Mouse (Mus musculus) spleen, postnatal 14 days (tissue): Measurements from ENCODE around the gene Usp36.

Source experiments
- DNase-seq, 2 experiments: peaks; one replicate each; pipeline ENCODE4 v3.0.0; 2021 to 2022; ENCODE audit warnings: low spot score in 2 of 2

The Usp36 gene

GRCm38 (mm10) chr11:118298810-118299209 is 8.8 kb upstream of the Usp36 start:
- DNase-seq = no peak

- no peak for DNase-seq
Observed at GRCm38 (mm10) chr11:118297967-118298366, 7.9 kb upstream of the Usp36 start.

- DNase-seq = no peak
Observed at GRCm38 (mm10) chr11:118295026-118295425, 5.0 kb upstream of the Usp36 start.

- DNase-seq = no peak
Observed at GRCm38 (mm10) chr11:118292671-118293070, 2.6 kb upstream of the Usp36 start.

- DNase-seq = no peak
Observed at GRCm38 (mm10) chr11:118289562-118289961, 482 bp downstream of the Usp36 start.

GRCm38 (mm10) chr11:118289037-118289511 is 970 bp downstream of the Usp36 start:
- no peak for DNase-seq

GRCm38 (mm10) chr11:118287573-118287972 is 2.5 kb downstream of the Usp36 start:
- no peak for DNase-seq

- DNase-seq = no peak
Observed at GRCm38 (mm10) chr11:118286434-118286833, 3.6 kb downstream of the Usp36 start.

- no peak for DNase-seq
Observed at GRCm38 (mm10) chr11:118285791-118286190, 4.3 kb downstream of the Usp36 start.

- DNase-seq = no peak
Observed at GRCm38 (mm10) chr11:118280218-118280617, 9.8 kb downstream of the Usp36 start.

- DNase-seq = no peak
Observed at GRCm38 (mm10) chr11:118276328-118276727, 13.7 kb downstream of the Usp36 start.

- no peak for DNase-seq
Observed at GRCm38 (mm10) chr11:118275092-118275491, 15.0 kb downstream of the Usp36 start.

- peak in 1 of 2 experiments; percentile 56 for DNase-seq
Observed at GRCm38 (mm10) chr11:118269827-118270226, 20.2 kb downstream of the Usp36 start.

- DNase-seq = no peak
Observed at GRCm38 (mm10) chr11:118266666-118267046, 23.4 kb downstream of the Usp36 start.

- DNase-seq = no peak
Observed at GRCm38 (mm10) chr11:118266044-118266665, 23.9 kb downstream of the Usp36 start.

GRCm38 (mm10) chr11:118265621-118266020 is 24.4 kb downstream of the Usp36 start:
- DNase-seq = no peak

GRCm38 (mm10) chr11:118263146-118263545 is 26.9 kb downstream of the Usp36 start:
- DNase-seq = no peak

- no peak for DNase-seq
Observed at GRCm38 (mm10) chr11:118260081-118260480, 30.0 kb downstream of the Usp36 start.

GRCm38 (mm10) chr11:118259580-118259979 is 30.5 kb downstream of the Usp36 start:
- no peak for DNase-seq

- DNase-seq = no peak
Observed at GRCm38 (mm10) chr11:118256371-118256770, 33.7 kb downstream of the Usp36 start.

- DNase-seq = no peak
Observed at GRCm38 (mm10) chr11:118254159-118254951, 35.7 kb downstream of the Usp36 start.

- DNase-seq = no peak
Observed at GRCm38 (mm10) chr11:118253447-118254158, 36.4 kb downstream of the Usp36 start.

- DNase-seq = no peak
Observed at GRCm38 (mm10) chr11:118249012-118249383, 41.0 kb downstream of the Usp36 start.
